Mouse (Mus musculus): ENCODE data around the gene Scyl3. TPM values are rescaled to one million over a fixed set of nuclear protein-coding genes. Genes with fewer than 3 reads are reported as not detected.
A peak's percentile ranks its signal among the peaks of the same experiment; 100 is the strongest.

Scyl3 gene
- polyA plus RNA-seq (2016; fragmentation: Nextera tagmentation; extraction: Ambion mirVana) = 22.5 and 23.3 TPM in 2 replicates

GRCm38 (mm10) chr1:163928846-163929245, at the start of gene Scyl3:
Gene Scyl3 (plus strand): TSS chr1:163929100.
- Histone ChIP-seq H3K27ac (replicated peaks) (peak within 1 kb of the TSS; percentile 85), H3K9ac (replicated peaks) (peak within 1 kb of the TSS; percentile 96), H3K4me1 (peaks cover 17% of the 10 kb centered on the region), H3K27me3 (no peaks in the 10 kb centered on the region), H3K4me2 (replicated peaks) (peak within 1 kb of the TSS; percentile 84), H3K36me3 (0 out of 2 replicates have a peak, but pooled peaks cover 4% of the 10 kb centered on the region), H3K4me3 (peak within 1 kb of the TSS; percentile 91), H3K9me3 (no peaks in the 10 kb centered on the region)
- ATAC-seq (ENCODE audit: low FRiP score, low read depth) = no peak
- WGBS = 67% methylated on average over 7 of the region's 7 CpGs

- H3K27ac ChIP-seq (replicated peaks) = no peak overlapping the region
- ATAC-seq (ENCODE audit: low FRiP score, low read depth) = no peak
- H3K27me3 ChIP-seq = no peaks in the 10 kb centered on the region
- H3K4me1 ChIP-seq = 0 out of 2 replicates have a peak, but pooled peaks cover 2% of the 10 kb centered on the region
- no peak overlapping the region for H3K4me3 ChIP-seq
- H3K9ac ChIP-seq (replicated peaks) = no peak overlapping the region
- no peaks in the 10 kb centered on the region for H3K9me3 ChIP-seq
- no peak overlapping the region for H3K4me2 ChIP-seq (replicated peaks)
- 0 out of 2 replicates have a peak, but pooled peaks cover 5% of the 10 kb centered on the region for H3K36me3 ChIP-seq
Measured at GRCm38 (mm10) chr1:163889629-163890028, 39.3 kb upstream of the Scyl3 start.

DNA sequence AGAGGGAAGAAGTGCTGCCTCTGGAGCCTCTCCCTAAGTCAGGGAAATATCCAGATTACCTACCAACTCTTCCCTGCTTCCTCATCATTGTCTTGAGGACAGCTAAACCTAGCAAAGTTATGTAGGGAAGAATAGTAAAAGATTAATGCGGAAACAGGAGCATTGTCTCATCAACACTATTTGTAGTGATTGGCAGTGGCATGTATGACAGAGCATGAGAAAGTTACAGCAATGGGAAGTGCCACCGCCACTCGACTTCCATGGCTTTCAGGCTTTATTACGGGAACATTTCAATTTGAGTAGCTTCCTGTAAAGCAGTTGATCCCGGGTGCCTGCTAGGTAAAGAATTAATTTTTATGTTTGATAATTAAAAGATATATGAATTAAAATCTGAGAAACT, 35.6 kb upstream of the Scyl3 start:
- Histone ChIP-seq H3K4me3 (no peak overlapping the region), H3K27me3 (no peaks in the 10 kb centered on the region), H3K4me2 (replicated peaks) (no peak overlapping the region), H3K9me3 (no peaks in the 10 kb centered on the region), H3K36me3 (no peaks in the 10 kb centered on the region), H3K27ac (replicated peaks) (no peak overlapping the region), H3K4me1 (0 out of 2 replicates have a peak, but pooled peaks cover 2% of the 10 kb centered on the region), H3K9ac (replicated peaks) (no peak overlapping the region)
- no peak for ATAC-seq (ENCODE audit: low FRiP score, low read depth)
- WGBS = 82% methylated on average over 5 of the region's 5 CpGs

GRCm38 (mm10) chr1:163893774-163894527, 34.9 kb upstream of the Scyl3 start:
- 69% methylated on average over 11 of the region's 11 CpGs for WGBS
- Histone ChIP-seq H3K9ac (replicated peaks) (no peak overlapping the region), H3K27me3 (no peaks in the 10 kb centered on the region), H3K4me3 (no peak overlapping the region), H3K27ac (replicated peaks) (no peak overlapping the region), H3K36me3 (no peaks in the 10 kb centered on the region), H3K4me1 (0 out of 2 replicates have a peak, but pooled peaks cover 2% of the 10 kb centered on the region), H3K4me2 (replicated peaks) (no peak overlapping the region), H3K9me3 (no peaks in the 10 kb centered on the region)
- ATAC-seq (ENCODE audit: low FRiP score, low read depth) = no peak; the same call in 1 of the 2 replicates

GRCm38 (mm10) chr1:163898291-163898764, 30.6 kb upstream of the Scyl3 start:
- no peak overlapping the region for H3K27ac ChIP-seq (replicated peaks)
- H3K27me3 ChIP-seq = no peaks in the 10 kb centered on the region
- no peak overlapping the region for H3K4me2 ChIP-seq (replicated peaks)
- H3K9me3 ChIP-seq = no peaks in the 10 kb centered on the region
- 72% methylated on average over 5 of the region's 5 CpGs for WGBS
- H3K4me1 ChIP-seq = 0 out of 2 replicates have a peak, but pooled peaks cover 2% of the 10 kb centered on the region
- H3K36me3 ChIP-seq = no peaks in the 10 kb centered on the region
- H3K9ac ChIP-seq (replicated peaks) = no peak overlapping the region
- no peak overlapping the region for H3K4me3 ChIP-seq
- ATAC-seq (ENCODE audit: low FRiP score, low read depth) = no peak

GRCm38 (mm10) chr1:163899575-163899974, 29.3 kb upstream of the Scyl3 start:
- Histone ChIP-seq H3K9me3 (no peaks in the 10 kb centered on the region), H3K27me3 (no peaks in the 10 kb centered on the region), H3K4me1 (no peaks in the 10 kb centered on the region), H3K4me2 (replicated peaks) (no peak overlapping the region), H3K4me3 (no peak overlapping the region), H3K27ac (replicated peaks) (no peak overlapping the region), H3K36me3 (no peaks in the 10 kb centered on the region), H3K9ac (replicated peaks) (no peak overlapping the region)
- ATAC-seq (ENCODE audit: low FRiP score, low read depth) = no peak
- 85% methylated on average over 2 of the region's 2 CpGs for WGBS

DNA sequence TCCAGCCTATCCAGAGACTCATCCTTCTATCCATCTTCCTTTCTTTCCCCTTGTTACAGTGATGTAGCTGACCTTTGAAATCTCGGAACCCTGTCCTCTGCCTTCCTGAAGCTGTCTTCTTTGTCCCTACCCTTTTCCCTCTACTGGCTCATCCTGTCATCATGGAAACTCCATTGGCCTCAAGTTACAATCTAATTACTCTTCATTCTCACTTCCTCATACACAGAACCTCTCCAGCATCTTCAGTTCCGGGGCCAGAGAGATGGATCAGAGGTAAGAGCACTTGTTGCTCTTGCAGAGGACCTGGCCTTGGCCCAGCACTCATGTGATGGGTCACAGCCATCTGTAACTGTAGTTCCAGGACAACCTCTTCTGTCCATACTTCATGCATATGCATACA, 28.7 kb upstream of the Scyl3 start:
- Histone ChIP-seq H3K9ac (replicated peaks) (no peak overlapping the region), H3K27me3 (no peaks in the 10 kb centered on the region), H3K4me2 (replicated peaks) (no peak overlapping the region), H3K27ac (replicated peaks) (no peak overlapping the region), H3K4me1 (no peaks in the 10 kb centered on the region), H3K36me3 (no peaks in the 10 kb centered on the region), H3K4me3 (no peak overlapping the region), H3K9me3 (no peaks in the 10 kb centered on the region)
- WGBS = 85% methylated on average over 2 of the region's 2 CpGs
- no peak for ATAC-seq (ENCODE audit: low FRiP score, low read depth)

- Histone ChIP-seq H3K27me3 (no peaks in the 10 kb centered on the region), H3K4me3 (no peak overlapping the region), H3K4me1 (no peaks in the 10 kb centered on the region), H3K9me3 (no peaks in the 10 kb centered on the region), H3K9ac (replicated peaks) (no peak overlapping the region), H3K27ac (replicated peaks) (no peak overlapping the region), H3K4me2 (replicated peaks) (no peak overlapping the region), H3K36me3 (no peaks in the 10 kb centered on the region)
- ATAC-seq (ENCODE audit: low FRiP score, low read depth) = no peak
- WGBS = 93% methylated on average over 3 of the region's 3 CpGs
Measured at GRCm38 (mm10) chr1:163903411-163903810, 25.5 kb upstream of the Scyl3 start.

DNA sequence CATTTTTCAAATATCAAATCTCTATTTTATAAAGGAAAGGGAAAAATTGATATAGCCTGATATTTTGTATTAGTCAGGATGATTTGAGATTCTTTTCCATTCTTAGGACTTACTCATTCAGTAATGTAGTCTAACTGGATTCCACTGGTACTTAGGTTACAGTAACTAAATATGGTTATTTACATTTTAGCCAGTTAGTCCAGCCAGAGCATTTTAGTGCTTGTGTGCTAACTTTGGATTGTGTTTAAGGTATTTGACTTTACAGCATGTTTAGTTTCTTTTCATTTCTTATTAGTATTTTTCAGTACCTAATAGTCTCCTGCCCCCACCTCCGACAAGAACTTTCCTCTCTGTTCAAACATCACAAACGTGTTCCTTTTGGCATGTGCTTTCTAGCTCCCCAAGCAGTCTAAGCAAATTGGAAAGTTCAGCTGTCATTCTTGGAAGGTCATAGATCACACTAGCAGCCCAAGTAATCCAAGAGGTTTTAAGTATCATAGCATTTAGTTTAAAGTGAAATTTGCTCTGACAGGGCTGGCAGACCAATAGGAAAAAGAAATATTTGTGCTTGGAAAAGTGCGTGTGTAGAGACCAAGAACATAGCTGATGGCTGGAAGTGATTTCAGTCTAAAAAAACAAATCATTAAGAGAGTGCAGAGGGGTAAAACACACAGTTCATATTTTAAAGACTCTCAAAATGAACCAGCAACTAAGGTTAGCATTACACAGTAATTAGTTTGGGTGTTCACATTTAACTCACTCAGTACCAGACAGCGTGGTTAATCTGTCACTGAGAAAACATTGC, 21.7 kb upstream of the Scyl3 start:
- WGBS = 74% methylated on average over 4 of the region's 4 CpGs
- Histone ChIP-seq H3K9me3 (no peaks in the 10 kb centered on the region), H3K4me1 (no peaks in the 10 kb centered on the region), H3K9ac (replicated peaks) (no peak overlapping the region), H3K27me3 (no peaks in the 10 kb centered on the region), H3K36me3 (no peaks in the 10 kb centered on the region), H3K4me2 (replicated peaks) (no peak overlapping the region), H3K4me3 (no peak overlapping the region), H3K27ac (replicated peaks) (no peak overlapping the region)
- no peak for ATAC-seq (ENCODE audit: low FRiP score, low read depth)

GRCm38 (mm10) chr1:163908389-163908788, 20.5 kb upstream of the Scyl3 start:
- H3K36me3 ChIP-seq = no peaks in the 10 kb centered on the region
- no peak overlapping the region for H3K4me2 ChIP-seq (replicated peaks)
- no peaks in the 10 kb centered on the region for H3K9me3 ChIP-seq
- no peak overlapping the region for H3K27ac ChIP-seq (replicated peaks)
- H3K9ac ChIP-seq (replicated peaks) = no peak overlapping the region
- no peaks in the 10 kb centered on the region for H3K4me1 ChIP-seq
- WGBS = 64% methylated on average over 11 of the region's 11 CpGs
- ATAC-seq (ENCODE audit: low FRiP score, low read depth) = 0 out of 2 replicates have a peak, but pooled peaks have one; percentile 49
- no peak overlapping the region for H3K4me3 ChIP-seq
- no peaks in the 10 kb centered on the region for H3K27me3 ChIP-seq

GRCm38 (mm10) chr1:163910343-163910742, 18.6 kb upstream of the Scyl3 start:
- WGBS = 9% methylated on average over 2 of the region's 2 CpGs
- Histone ChIP-seq H3K27me3 (no peaks in the 10 kb centered on the region), H3K27ac (replicated peaks) (no peak overlapping the region), H3K36me3 (no peaks in the 10 kb centered on the region), H3K4me2 (replicated peaks) (no peak overlapping the region), H3K9ac (replicated peaks) (no peak overlapping the region), H3K4me1 (no peaks in the 10 kb centered on the region), H3K9me3 (no peaks in the 10 kb centered on the region), H3K4me3 (no peak overlapping the region)
- peak; percentile 35; the same call in 1 of the 2 replicates for ATAC-seq (ENCODE audit: low FRiP score, low read depth)

DNA sequence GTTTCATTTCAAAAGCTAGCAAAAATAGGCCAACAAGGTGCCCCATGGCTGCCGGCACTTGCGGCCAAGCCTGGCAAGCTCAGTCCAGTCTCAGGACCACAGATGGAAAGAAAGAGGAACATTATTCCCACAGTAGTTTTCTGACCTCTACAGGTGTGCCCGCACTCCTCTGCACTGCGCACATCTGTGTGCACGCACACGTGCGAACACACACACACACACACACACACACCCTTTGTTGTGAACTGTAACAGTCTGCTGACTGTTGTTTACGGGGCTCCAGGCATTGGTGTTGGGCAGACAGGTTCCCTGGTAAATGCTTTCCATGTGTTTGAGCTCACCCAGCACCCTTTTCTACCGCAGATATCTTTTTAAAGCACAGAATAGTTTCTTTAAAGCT, 18.1 kb upstream of the Scyl3 start:
- Histone ChIP-seq H3K4me2 (replicated peaks) (no peak overlapping the region), H3K9ac (replicated peaks) (no peak overlapping the region), H3K4me3 (no peak overlapping the region), H3K4me1 (no peaks in the 10 kb centered on the region), H3K27ac (replicated peaks) (no peak overlapping the region), H3K27me3 (no peaks in the 10 kb centered on the region), H3K9me3 (no peaks in the 10 kb centered on the region), H3K36me3 (no peaks in the 10 kb centered on the region)
- WGBS = 93% methylated on average over 9 of the region's 9 CpGs
- no peak for ATAC-seq (ENCODE audit: low FRiP score, low read depth)

All from midbrain, embryonic 12.5 days (tissue).